Mouse (Mus musculus): Measurements from ENCODE around the gene Fxyd1. TPM values are rescaled to one million over a fixed set of nuclear protein-coding genes. Genes with fewer than 3 reads are reported as not detected.

Gene Fxyd1
- polyA plus RNA-seq, 1 experiment from 2014 or later, result 300 TPM

DNA sequence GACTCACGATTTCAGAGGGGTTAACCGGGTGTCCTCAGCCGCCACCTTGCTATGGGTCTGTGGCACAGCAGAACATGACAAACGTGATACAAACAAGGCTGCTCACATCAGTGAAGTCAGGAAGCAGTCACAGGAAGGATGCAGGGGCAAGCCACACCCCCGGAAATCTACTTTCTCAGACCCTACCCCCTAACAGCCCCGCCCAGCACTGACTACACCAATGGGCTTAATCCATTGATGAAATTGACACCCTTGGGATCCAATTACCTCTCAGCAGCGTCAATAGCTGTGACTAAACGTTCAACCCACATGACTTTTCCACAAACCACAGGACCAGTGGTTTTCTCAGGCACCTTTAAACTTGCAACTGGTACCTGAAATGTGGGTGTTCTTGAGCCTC is 28.4 kb downstream of the Fxyd1 start:
- Histone ChIP-seq H3K4me3 (ENCODE audit: low read depth, low read length) (no peak overlapping the region), H3K27me3 (ENCODE audit: insufficient read depth, low read length) (no peaks in the 10 kb centered on the region), H3K4me2 (ENCODE audit: low read depth, low read length) (no peak overlapping the region), H3K9ac (replicated peaks) (no peak overlapping the region), H3K27ac (ENCODE audit: low read depth) (no peak overlapping the region), H3K36me3 (replicated peaks; ENCODE audit: insufficient read depth, low read length) (no peaks in the 10 kb centered on the region), H3K4me1 (ENCODE audit: insufficient read depth) (peaks cover 7% of the 10 kb centered on the region), H3K9me3 (ENCODE audit: low read length) (no peaks in the 10 kb centered on the region)
- WGBS (ENCODE audit: insufficient replicate concordance), result 63% methylated on average over 8 of the region's 8 CpGs
- ATAC-seq, result no peak
- no peak for DNase-seq
- TF ChIP-seq EP300 (IDR thresholded peaks at IDR 0.05; ENCODE audit: low read depth) (no peak), CTCF (IDR thresholded peaks at IDR 0.05; ENCODE audit: low read depth) (no peak)

DNA sequence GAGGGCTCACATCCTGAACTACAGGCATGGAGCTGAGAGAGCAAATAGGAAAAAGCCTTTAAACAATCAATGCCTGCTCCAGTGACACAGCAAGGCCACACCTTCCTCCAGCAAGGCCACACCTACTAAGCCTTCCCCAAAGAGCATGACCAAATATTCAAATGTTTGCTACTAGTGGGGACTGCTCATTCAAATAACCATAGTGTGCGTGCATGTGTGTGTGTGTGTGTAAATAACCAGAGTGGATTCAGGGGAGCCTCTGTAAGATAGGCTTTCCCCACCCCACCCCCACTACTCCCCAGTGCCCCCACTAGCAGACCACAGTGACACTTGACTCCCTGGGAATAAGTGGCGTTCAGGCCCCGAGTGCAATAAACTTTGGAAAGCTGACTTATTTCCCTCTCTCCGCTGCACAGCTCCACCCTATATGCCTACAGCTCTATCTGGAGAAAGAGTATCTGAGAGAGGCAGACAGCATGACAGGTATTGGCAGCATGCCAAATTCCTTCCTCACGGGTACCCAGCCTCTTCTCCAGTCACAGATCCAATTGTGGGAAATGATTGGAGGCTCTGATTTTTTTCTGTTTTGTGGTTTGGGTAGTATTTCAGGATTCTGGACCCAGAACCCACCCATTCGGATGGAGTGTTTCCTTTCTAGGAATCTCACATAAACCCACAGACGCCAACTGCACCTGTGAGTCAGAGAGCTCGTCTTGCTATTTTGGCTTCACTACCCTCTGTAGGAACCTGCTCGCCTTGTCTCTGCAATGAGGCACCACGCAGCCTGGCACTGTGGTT is 39.7 kb downstream of the Fxyd1 start:
- no peak overlapping the region for H3K27ac ChIP-seq (ENCODE audit: low read depth)
- DNase-seq, result no peak
- H3K36me3 ChIP-seq (replicated peaks; ENCODE audit: insufficient read depth, low read length), result no peaks in the 10 kb centered on the region
- H3K9ac ChIP-seq (replicated peaks), result no peak overlapping the region
- H3K27me3 ChIP-seq (ENCODE audit: insufficient read depth, low read length), result no peaks in the 10 kb centered on the region
- 50% methylated on average over 10 of the region's 10 CpGs for WGBS (ENCODE audit: insufficient replicate concordance)
- H3K4me1 ChIP-seq (ENCODE audit: insufficient read depth), result peaks cover 4% of the 10 kb centered on the region
- H3K4me2 ChIP-seq (ENCODE audit: low read depth, low read length), result no peak overlapping the region
- no peaks in the 10 kb centered on the region for H3K9me3 ChIP-seq (ENCODE audit: low read length)
- TF ChIP-seq CTCF (IDR thresholded peaks at IDR 0.05; ENCODE audit: low read depth) (no peak), EP300 (IDR thresholded peaks at IDR 0.05; ENCODE audit: low read depth) (no peak)
- H3K4me3 ChIP-seq (ENCODE audit: low read depth, low read length), result no peak overlapping the region
- ATAC-seq, result peak; percentile 61

DNA sequence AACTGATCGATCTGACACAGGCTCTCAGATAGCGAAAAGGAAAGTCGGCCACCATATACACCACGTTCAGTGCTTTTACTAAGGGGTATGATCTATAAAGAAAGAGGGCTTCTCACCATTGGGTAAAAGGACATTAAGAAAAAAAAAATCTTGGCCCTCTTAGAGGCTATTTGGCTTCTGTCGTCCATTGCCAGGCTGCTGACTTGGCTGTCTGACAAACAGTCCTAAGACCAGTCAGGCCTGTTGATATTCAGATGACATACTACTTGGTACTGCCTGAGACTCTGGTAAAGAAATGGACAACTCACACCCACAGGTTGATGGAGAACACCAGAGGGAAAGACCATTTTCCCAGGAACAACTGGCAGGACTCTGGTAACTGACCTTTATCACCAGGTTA is 44.0 kb downstream of the Fxyd1 start:
- H3K27ac ChIP-seq (ENCODE audit: low read depth), result no peak overlapping the region
- H3K4me3 ChIP-seq (ENCODE audit: low read depth, low read length), result no peak overlapping the region
- TF ChIP-seq EP300 (IDR thresholded peaks at IDR 0.05; ENCODE audit: low read depth) (no peak), CTCF (IDR thresholded peaks at IDR 0.05; ENCODE audit: low read depth) (no peak)
- no peaks in the 10 kb centered on the region for H3K27me3 ChIP-seq (ENCODE audit: insufficient read depth, low read length)
- whole genome bisulfite sequencing (ENCODE audit: insufficient replicate concordance), result 83% methylated on average over 5 of the region's 5 CpGs
- no peak for ATAC-seq
- no peak for DNase-seq
- no peak overlapping the region for H3K9ac ChIP-seq (replicated peaks)
- H3K9me3 ChIP-seq (ENCODE audit: low read length), result no peaks in the 10 kb centered on the region
- H3K4me2 ChIP-seq (ENCODE audit: low read depth, low read length), result no peak overlapping the region
- peaks cover 4% of the 10 kb centered on the region for H3K4me1 ChIP-seq (ENCODE audit: insufficient read depth)
- H3K36me3 ChIP-seq (replicated peaks; ENCODE audit: insufficient read depth, low read length), result no peaks in the 10 kb centered on the region

DNA sequence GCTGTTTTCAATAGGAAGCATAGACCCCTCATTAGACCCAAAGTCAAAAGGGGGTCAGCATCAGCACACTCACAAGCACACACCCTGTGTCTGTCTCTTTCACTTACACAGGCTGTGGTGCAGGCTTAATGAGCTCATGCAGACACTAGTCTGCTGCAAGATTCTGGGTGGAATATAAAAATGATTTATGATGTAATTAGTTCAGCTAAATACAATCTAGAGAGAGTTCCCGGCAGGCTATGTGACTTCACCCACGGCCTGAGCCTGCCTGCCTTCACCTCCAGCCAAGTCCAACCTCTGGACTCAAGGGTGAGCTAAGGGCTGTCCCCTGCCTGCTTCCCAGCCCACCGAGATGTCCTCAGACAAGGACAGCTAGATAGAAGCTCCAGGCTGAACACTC is 48.1 kb downstream of the Fxyd1 start:
- TF ChIP-seq EP300 (IDR thresholded peaks at IDR 0.05; ENCODE audit: low read depth) (no peak), CTCF (IDR thresholded peaks at IDR 0.05; ENCODE audit: low read depth) (no peak)
- Histone ChIP-seq H3K4me2 (ENCODE audit: low read depth, low read length) (no peak overlapping the region), H3K36me3 (replicated peaks; ENCODE audit: insufficient read depth, low read length) (no peaks in the 10 kb centered on the region), H3K27ac (ENCODE audit: low read depth) (no peak overlapping the region), H3K4me3 (ENCODE audit: low read depth, low read length) (no peak overlapping the region), H3K27me3 (ENCODE audit: insufficient read depth, low read length) (no peaks in the 10 kb centered on the region), H3K9ac (replicated peaks) (no peak overlapping the region), H3K9me3 (ENCODE audit: low read length) (peaks cover 2% of the 10 kb centered on the region; the same call in 1 of the 2 replicates), H3K4me1 (ENCODE audit: insufficient read depth) (no peaks in the 10 kb centered on the region)
- DNase-seq (no peak), ATAC-seq (no peak)
- 51% methylated on average over 3 of the region's 3 CpGs for WGBS (ENCODE audit: insufficient replicate concordance)

DNA sequence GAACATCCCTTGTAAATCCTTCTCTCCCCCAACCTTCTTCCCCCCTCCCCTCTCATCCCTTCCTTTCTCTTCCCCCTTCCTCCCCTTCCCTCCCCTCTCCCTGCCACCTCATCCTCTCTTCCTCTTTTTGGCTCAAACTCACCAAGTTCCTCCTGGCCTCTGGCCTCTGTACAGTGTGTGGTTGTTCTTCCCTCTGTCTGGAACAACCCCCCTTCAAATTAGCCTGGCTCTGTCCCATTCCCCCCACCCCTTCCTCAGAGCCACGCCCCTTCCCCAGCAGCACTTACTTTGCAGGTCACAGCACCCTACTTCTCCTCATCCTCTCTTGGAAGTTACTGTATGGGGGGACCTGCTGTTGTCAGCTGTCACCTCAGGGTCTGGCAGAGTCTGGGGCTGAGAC is 48.8 kb downstream of the Fxyd1 start:
- peak; percentile 22 for DNase-seq
- Histone ChIP-seq H3K4me3 (ENCODE audit: low read depth, low read length) (no peak overlapping the region), H3K36me3 (replicated peaks; ENCODE audit: insufficient read depth, low read length) (no peaks in the 10 kb centered on the region), H3K27ac (ENCODE audit: low read depth) (no peak overlapping the region), H3K4me1 (ENCODE audit: insufficient read depth) (no peaks in the 10 kb centered on the region), H3K27me3 (ENCODE audit: insufficient read depth, low read length) (no peaks in the 10 kb centered on the region), H3K9me3 (ENCODE audit: low read length) (peaks cover 2% of the 10 kb centered on the region; the same call in 1 of the 2 replicates), H3K9ac (replicated peaks) (no peak overlapping the region), H3K4me2 (ENCODE audit: low read depth, low read length) (no peak overlapping the region)
- TF ChIP-seq EP300 (IDR thresholded peaks at IDR 0.05; ENCODE audit: low read depth) (no peak), CTCF (IDR thresholded peaks at IDR 0.05; ENCODE audit: low read depth) (no peak)
- peak; percentile 36; the same call in 1 of the 2 replicates for ATAC-seq
- 22% methylated on average over 1 of the region's 1 CpGs for WGBS (ENCODE audit: insufficient replicate concordance)

DNA sequence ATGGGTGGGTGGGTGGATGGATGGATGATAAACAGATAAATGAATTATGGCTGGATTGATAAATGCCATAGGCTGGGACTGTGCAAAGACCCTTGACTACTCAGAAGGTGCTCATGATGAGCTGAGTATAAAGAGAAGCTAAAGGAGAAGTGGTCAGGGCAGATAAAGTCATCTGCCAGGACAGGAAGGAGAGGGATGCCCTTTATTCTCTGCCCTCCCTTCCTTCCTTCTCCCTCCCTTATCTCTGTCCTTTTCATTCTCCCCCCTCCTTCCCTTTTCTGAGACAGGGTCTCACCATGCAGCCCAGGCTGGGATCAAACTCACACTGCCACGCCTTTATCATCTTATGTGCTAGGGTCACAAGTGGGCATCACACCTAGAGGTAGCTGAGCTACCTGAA is 49.2 kb downstream of the Fxyd1 start:
- 57% methylated on average over 1 of the region's 1 CpGs for WGBS (ENCODE audit: insufficient replicate concordance)
- H3K4me2 ChIP-seq (ENCODE audit: low read depth, low read length), result no peak overlapping the region
- H3K9me3 ChIP-seq (ENCODE audit: low read length), result peaks cover 2% of the 10 kb centered on the region; the same call in 1 of the 2 replicates
- no peaks in the 10 kb centered on the region for H3K27me3 ChIP-seq (ENCODE audit: insufficient read depth, low read length)
- TF ChIP-seq EP300 (IDR thresholded peaks at IDR 0.05; ENCODE audit: low read depth), result no peak
- no peak for TF ChIP-seq CTCF (IDR thresholded peaks at IDR 0.05; ENCODE audit: low read depth)
- H3K4me3 ChIP-seq (ENCODE audit: low read depth, low read length), result no peak overlapping the region
- no peak overlapping the region for H3K9ac ChIP-seq (replicated peaks)
- no peak for DNase-seq
- no peak for ATAC-seq
- H3K4me1 ChIP-seq (ENCODE audit: insufficient read depth), result no peaks in the 10 kb centered on the region
- H3K36me3 ChIP-seq (replicated peaks; ENCODE audit: insufficient read depth, low read length), result no peaks in the 10 kb centered on the region
- no peak overlapping the region for H3K27ac ChIP-seq (ENCODE audit: low read depth)

Data from liver, postnatal 0 days (tissue).